Mouse (Mus musculus) MEL (cell line): Measurements from ENCODE around the gene Aff1. TPM values are rescaled to one million over a fixed set of nuclear protein-coding genes. Genes with fewer than 3 reads are reported as not detected.

Source experiments
- DNase-seq: peaks from one replicate; pipeline ENCODE4 v3.0.0; 2011; ENCODE audit warnings: low read depth, low spot score
- H3K27ac ChIP-seq: 2 replicates; pipeline ENCODE4 v1.5.1; 2012; ENCODE audit warnings: low read depth, mild to moderate bottlenecking, control low read depth, low read length, moderate library complexity; ENCODE audit not compliant: control insufficient read depth
- H3K27me3 ChIP-seq, 2 experiments: fragments of 150-350 bp in 1 of 2; sonication (generic) in 1 of 2; 2 replicates each; pipeline ENCODE4 v1.6.1; 2012; ENCODE audit warnings: low read length in 2 of 2, mild to moderate bottlenecking in 2 of 2, improper control_type of control experiment in 1 of 2, moderate library complexity in 1 of 2; ENCODE audit not compliant: insufficient read depth in 2 of 2, control insufficient read depth in 1 of 2
- H3K36me3 ChIP-seq, 2 experiments: 2 replicates each; pipeline ENCODE4 v1.6.1; 2012 to 2014; ENCODE audit warnings: low read length in 2 of 2, improper control_type of control experiment in 1 of 2, inconsistent platforms in 1 of 2, mild to moderate bottlenecking in 1 of 2; ENCODE audit not compliant: insufficient read depth in 2 of 2, control insufficient read depth in 1 of 2
- H3K4me1 ChIP-seq, 2 experiments: fragments of 150-350 bp in 1 of 2; sonication (generic) in 1 of 2; 2 replicates each; pipeline ENCODE4 v1.6.1; 2012; ENCODE audit warnings: low read length in 2 of 2, improper control_type of control experiment in 1 of 2, mild to moderate bottlenecking in 1 of 2; ENCODE audit not compliant: insufficient read depth in 2 of 2, control insufficient read depth in 1 of 2
- H3K4me3 ChIP-seq, 2 experiments: fragments of 150-350 bp in 1 of 2; sonication (generic) in 1 of 2; 2 replicates each; pipeline ENCODE4 v1.5.1; 2012; ENCODE audit warnings: low read depth in 2 of 2, low read length in 2 of 2, mild to moderate bottlenecking in 2 of 2, moderate library complexity in 2 of 2, control low read depth in 1 of 2, improper control_type of control experiment in 1 of 2; ENCODE audit not compliant: control insufficient read depth in 1 of 2, insufficient read depth in 1 of 2
- H3K79me2 ChIP-seq: 2 replicates; pipeline ENCODE4 v1.6.1; 2012; ENCODE audit warnings: mild to moderate bottlenecking, low read length, moderate library complexity; ENCODE audit not compliant: control insufficient read depth, poor library complexity, insufficient read depth
- H3K9ac ChIP-seq: 2 replicates; pipeline ENCODE4 v1.6.1; 2012; ENCODE audit warnings: low read depth, mild to moderate bottlenecking, control low read depth, low read length, moderate library complexity; ENCODE audit not compliant: control insufficient read depth, poor library complexity, severe bottlenecking
- H3K9me3 ChIP-seq: fragments of 150-350 bp; sonication (generic); replicated peaks from 2 replicates; pipeline ENCODE4 v1.6.1; 2012; ENCODE audit warnings: mild to moderate bottlenecking, low read length, improper control_type of control experiment, moderate library complexity; ENCODE audit not compliant: insufficient read depth
- BHLHE40 ChIP-seq: IDR thresholded peaks from 2 replicates; pipeline ENCODE4 v1.6.1; 2012; ENCODE audit warnings: low read depth, mild to moderate bottlenecking, inconsistent platforms, low read length, improper control_type of control experiment, borderline replicate concordance
- E2F4 ChIP-seq: IDR thresholded peaks from 2 replicates; pipeline ENCODE4 v1.6.1; 2011; ENCODE audit warnings: low read depth, low read length, improper control_type of control experiment, borderline replicate concordance
- ELF1 ChIP-seq: IDR thresholded peaks from 2 replicates; pipeline ENCODE4 v1.6.1; 2014; ENCODE audit warnings: low read depth, mild to moderate bottlenecking, inconsistent platforms, low read length, improper control_type of control experiment, moderate library complexity
- EP300 ChIP-seq, 2 experiments: IDR thresholded peaks; 2 replicates each; pipeline ENCODE4 v1.6.1; 2011; ENCODE audit warnings: improper control_type of control experiment in 2 of 2, low read length in 2 of 2, low read depth in 1 of 2, mild to moderate bottlenecking in 1 of 2
- ETS1 ChIP-seq: IDR thresholded peaks from 2 replicates; pipeline ENCODE4 v1.6.1; 2012; ENCODE audit warnings: low read depth, mild to moderate bottlenecking, inconsistent platforms, low read length, improper control_type of control experiment, moderate library complexity
- GATA1 ChIP-seq: IDR thresholded peaks from 2 replicates; pipeline ENCODE4 v1.6.1; 2011; ENCODE audit warnings: low read depth, low read length, improper control_type of control experiment
- HCFC1 ChIP-seq: IDR thresholded peaks from 2 replicates; pipeline ENCODE4 v1.6.1; 2012; ENCODE audit warnings: low read depth, mild to moderate bottlenecking, inconsistent platforms, low read length, improper control_type of control experiment, moderate library complexity
- KAT2A ChIP-seq: conservative IDR thresholded peaks from 2 replicates; pipeline ENCODE4 v1.6.1; 2012; ENCODE audit warnings: low read depth, low read length, improper control_type of control experiment, inconsistent platforms
- MAX ChIP-seq: IDR thresholded peaks from 2 replicates; pipeline ENCODE4 v1.6.1; 2011; ENCODE audit warnings: low read length, improper control_type of control experiment
- MAZ ChIP-seq: IDR thresholded peaks from 2 replicates; pipeline ENCODE4 v1.6.1; 2012; ENCODE audit warnings: low read depth, mild to moderate bottlenecking, inconsistent platforms, low read length, improper control_type of control experiment
- MEF2A ChIP-seq: IDR thresholded peaks from 2 replicates; pipeline ENCODE4 v1.6.1; 2014; ENCODE audit warnings: low read depth, mild to moderate bottlenecking, inconsistent platforms, low read length, improper control_type of control experiment; ENCODE audit not compliant: poor library complexity, insufficient replicate concordance, severe bottlenecking; ENCODE audit errors: extremely low read depth
- MYC ChIP-seq: IDR thresholded peaks from 2 replicates; pipeline ENCODE4 v1.6.1; 2011; ENCODE audit warnings: low read depth, mild to moderate bottlenecking, low read length, improper control_type of control experiment, moderate library complexity
- POLR2A ChIP-seq, 2 experiments: IDR thresholded peaks; 2 replicates each; pipeline ENCODE4 v1.6.1; 2011 to 2012; ENCODE audit warnings: low read length in 2 of 2, mild to moderate bottlenecking in 2 of 2, control low read depth in 1 of 2, improper control_type of control experiment in 1 of 2, low read depth in 1 of 2, moderate library complexity in 1 of 2; ENCODE audit not compliant: control insufficient read depth in 1 of 2, insufficient read depth in 1 of 2, poor library complexity in 1 of 2
- POLR2AphosphoS2 ChIP-seq: IDR thresholded peaks from 2 replicates; pipeline ENCODE4 v1.6.1; 2011; ENCODE audit warnings: low read length, improper control_type of control experiment
- RCOR1 ChIP-seq: IDR thresholded peaks from 2 replicates; pipeline ENCODE4 v1.6.1; 2012; ENCODE audit warnings: low read depth, mild to moderate bottlenecking, inconsistent platforms, low read length, improper control_type of control experiment
- SIN3A ChIP-seq: IDR thresholded peaks from 2 replicates; pipeline ENCODE4 v1.6.1; 2012; ENCODE audit warnings: low read length, improper control_type of control experiment, inconsistent platforms
- SMC3 ChIP-seq: IDR thresholded peaks from 2 replicates; pipeline ENCODE4 v1.6.1; 2011; ENCODE audit warnings: low read depth, low read length, improper control_type of control experiment
- TAL1 ChIP-seq: IDR thresholded peaks from 2 replicates; pipeline ENCODE4 v1.6.1; 2012; ENCODE audit warnings: mild to moderate bottlenecking, inconsistent platforms, low read length, moderate library complexity, mixed read lengths
- TBP ChIP-seq: IDR thresholded peaks from 2 replicates; pipeline ENCODE4 v1.8.0; 2011; ENCODE audit warnings: low read depth, low read length, improper control_type of control experiment
- TCF12 ChIP-seq: IDR thresholded peaks from 2 replicates; pipeline ENCODE4 v1.6.1; 2014; ENCODE audit warnings: low read depth, mild to moderate bottlenecking, inconsistent platforms, low read length, improper control_type of control experiment, moderate library complexity
- polyA plus RNA-seq, 2 experiments: library from polyadenylated mRNA; stranded (reverse) in 1 of 2; unstranded in 1 of 2; fragments of >175 nt in 1 of 2; fragments of >200 nt in 1 of 2; gene quantifications; 2 replicates each; pipeline versions ENCODE4 v1.2.1 to v1.2.4; 2012; ENCODE audit warnings: low replicate concordance in 2 of 2, low read depth in 1 of 2; ENCODE audit not compliant: insufficient read length in 2 of 2, insufficient read depth in 1 of 2, missing spikeins in 1 of 2
- total RNA-seq: library from RNA; depleted of rRNA; stranded (reverse); fragments of 300-350 nt; gene quantifications from 2 replicates; pipeline ENCODE4 v1.2.3, GENCODE M21; 2012

The Aff1 gene
- total and polyA plus RNA-seq, 3 experiments, result 5.4 to 13.4 TPM; not detected in 1

GRCm38 (mm10) chr5:103752665-103753510 lies 60.7 kb downstream of the Aff1 start:
- Histone ChIP-seq H3K36me3 (peaks cover 0 to 38% of the 10 kb centered on the region in 2 experiments; a peak in 2 of 4 replicates), H3K79me2 (peaks cover 40% of the 10 kb centered on the region), H3K9me3 (no peaks in the 10 kb centered on the region), H3K27me3 (no peaks in the 10 kb centered on the region), H3K9ac (peak overlapping the region; percentile 98), H3K27ac (peak overlapping the region; percentile 100), H3K4me1 (peaks cover 16 to 33% of the 10 kb centered on the region in 2 experiments), H3K4me3 (peak overlapping the region; percentile 87 to 96)
- peak; percentile 90 for DNase-seq
- TF ChIP-seq TAL1 (peak; percentile 45; the same call in 1 of the 2 replicates), MEF2A (no peak), MAX (peak; percentile 3), SIN3A (peak; percentile 56), ELF1 (peak; percentile 63; the same call in 1 of the 2 replicates), HCFC1 (peak; percentile 34), MYC (0 out of 2 replicates have a peak, but pooled peaks have one; percentile 18), TCF12 (peak; percentile 70), BHLHE40 (peak; percentile 88), RCOR1 (no peak), ETS1 (peak; percentile 70), SMC3 (no peak), POLR2AphosphoS2 (0 out of 2 replicates have a peak, but pooled peaks have one; percentile 28), TBP (peak; percentile 59), MAZ (peak; percentile 71; the same call in 1 of the 2 replicates), EP300 (IDR thresholded peaks at IDR 0.05; ENCODE audit: low read depth in 1 of 2, low read length in 2 of 2) (peak; percentile 46 to 65; a peak in 3 of 4 replicates), GATA1 (peak; percentile 68), POLR2A (IDR thresholded peaks at IDR 0.05; ENCODE audit: control insufficient read depth in 1 of 2, insufficient read depth in 1 of 2, low read depth in 1 of 2, low read length in 2 of 2, poor library complexity in 1 of 2) (peak in 1 of 2 experiments; percentile 45; a peak in 1 of 4 replicates), E2F4 (no peak), KAT2A (0 out of 2 replicates have a peak, but pooled peaks have one; percentile 48)
